Mouse (Mus musculus) heart, adult 2 months (tissue): Measurements from ENCODE around the gene Coro2b.

Source experiments
- CTCF ChIP-seq: fragments of 200-600 bp; IDR thresholded peaks from 2 replicates; pipeline ENCODE4 v1.8.1; 2022; ENCODE audit warnings: antibody characterized with exemption, mild to moderate bottlenecking, moderate library complexity
- EP300 ChIP-seq: fragments of 200-500 bp; IDR thresholded peaks from 2 replicates; pipeline ENCODE4 v1.6.1; 2011; ENCODE audit warnings: low read depth, low read length, control low read depth; ENCODE audit not compliant: insufficient read depth
- POLR2A ChIP-seq: fragments of 200-500 bp; IDR thresholded peaks from 2 replicates; pipeline ENCODE4 v1.6.1; 2011; ENCODE audit warnings: mild to moderate bottlenecking, low read depth, low read length, control low read depth; ENCODE audit not compliant: insufficient read depth

- TF ChIP-seq CTCF (no peak), POLR2A (no peak), EP300 (no peak)
Observed at GRCm38 (mm10) chr9:62426531-62426930, 110.3 kb downstream of the Coro2b start.
